In the genomic region with DNA sequence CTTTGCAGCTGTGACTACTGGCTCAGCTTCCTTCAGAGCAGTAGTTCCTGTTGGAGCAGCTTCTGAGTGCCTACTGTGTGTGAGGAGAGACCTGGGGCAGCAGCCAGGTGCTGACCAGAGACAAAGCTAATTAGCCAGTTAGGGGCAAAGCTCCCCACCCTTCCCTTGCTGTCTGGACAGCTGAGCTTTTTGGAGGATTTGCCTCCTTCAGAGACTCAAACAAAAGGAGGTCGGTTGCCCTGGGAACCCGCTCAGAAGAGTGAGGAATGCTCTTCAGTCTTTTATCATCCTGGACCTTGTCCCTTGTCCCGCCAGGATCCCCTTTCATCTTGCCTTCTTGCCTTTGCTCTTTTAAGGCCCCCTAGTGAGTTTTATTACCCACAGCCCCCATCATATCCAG, we compare ENCODE assay signal across 16 mouse cellular contexts. TPM values are rescaled to one million over a fixed set of nuclear protein-coding genes. Genes with fewer than 3 reads are reported as not detected.
A peak's percentile ranks its signal among the peaks of the same experiment; 100 is the strongest.
DNase-seq lines count a peak whose midpoint lies in the region; ATAC-seq and TF ChIP-seq lines count a peak whose summit lies in the region.
"Had no signal": no experiment of that assay in that cellular context is flagged by ENCODE, and none has a peak within 500 bp of the region (broad histone marks: within the 10 kb centered on the region; RNA-seq: fewer than 3 reads in every experiment).

No protein-coding gene starts in this region.

- no peaks in the 10 kb centered on the region for H3K36me3 ChIP-seq in embryonic facial prominence, embryonic 11.5 days (replicated peaks; ENCODE audit: control insufficient read depth, insufficient read depth, low read depth, low read length)
- no peaks in the 10 kb centered on the region for H3K36me3 ChIP-seq in hindbrain, embryonic 13.5 days
- no peaks in the 10 kb centered on the region for H3K36me3 ChIP-seq in midbrain, postnatal 0 days (ENCODE audit: insufficient read depth, low read length)
- H3K36me3 ChIP-seq: liver, embryonic 15.5 days had no signal

- no peak overlapping the region for H3K4me2 ChIP-seq in embryonic facial prominence, embryonic 11.5 days (ENCODE audit: low read depth, low read length)
- H3K4me2 ChIP-seq in hindbrain, embryonic 13.5 days: no peak overlapping the region
- H3K4me2 ChIP-seq in midbrain, postnatal 0 days (ENCODE audit: low read depth, low read length, poor library complexity, severe bottlenecking): no peak overlapping the region
- H3K4me2 ChIP-seq: liver, embryonic 15.5 days had no signal

- TF ChIP-seq CTCF in midbrain, postnatal 0 days (IDR thresholded peaks at IDR 0.05): no peak

- H3K27ac ChIP-seq in embryonic facial prominence, embryonic 11.5 days (replicated peaks; ENCODE audit: low read depth, low read length): no peak overlapping the region
- H3K27ac ChIP-seq in hindbrain, embryonic 13.5 days: no peak overlapping the region
- no peak overlapping the region for H3K27ac ChIP-seq in midbrain, postnatal 0 days (ENCODE audit: low read depth, low read length)
- H3K27ac ChIP-seq: heart, adult 2 months; liver, embryonic 15.5 days had no signal

- H3K9me3 ChIP-seq in embryonic facial prominence, embryonic 11.5 days (replicated peaks; ENCODE audit: control insufficient read depth, low read length): no peaks in the 10 kb centered on the region
- no peaks in the 10 kb centered on the region for H3K9me3 ChIP-seq in hindbrain, embryonic 13.5 days
- H3K9me3 ChIP-seq in midbrain, postnatal 0 days (ENCODE audit: low read length): no peaks in the 10 kb centered on the region
- H3K9me3 ChIP-seq: liver, embryonic 15.5 days had no signal

- WGBS in embryonic facial prominence, embryonic 11.5 days: 4% methylated on average over 3 of the region's 3 CpGs
- WGBS in hindbrain, embryonic 13.5 days: 5% methylated on average over 3 of the region's 3 CpGs
- WGBS in midbrain, postnatal 0 days: 10% methylated on average over 3 of the region's 3 CpGs

- H3K27me3 ChIP-seq in embryonic facial prominence, embryonic 11.5 days (ENCODE audit: control insufficient read depth, insufficient read depth, low read length): no peaks in the 10 kb centered on the region
- peaks cover 14% of the 10 kb centered on the region; the same call in 1 of the 2 replicates for H3K27me3 ChIP-seq in hindbrain, embryonic 13.5 days
- H3K27me3 ChIP-seq in midbrain, postnatal 0 days (ENCODE audit: insufficient read depth, low read length): no peaks in the 10 kb centered on the region
- H3K27me3 ChIP-seq: liver, embryonic 15.5 days; megakaryocyte, embryonic 14.5 days; Patski had no signal

- no peak overlapping the region for H3K4me3 ChIP-seq in embryonic facial prominence, embryonic 11.5 days (ENCODE audit: low read depth, low read length)
- H3K4me3 ChIP-seq in hindbrain, embryonic 13.5 days: no peak overlapping the region
- no peak overlapping the region for H3K4me3 ChIP-seq in midbrain, postnatal 0 days (ENCODE audit: low read depth, low read length)
- H3K4me3 ChIP-seq: heart, adult 2 months; liver, embryonic 15.5 days; megakaryocyte, embryonic 14.5 days had no signal

- peak; percentile 56 for ATAC-seq in embryonic facial prominence, embryonic 11.5 days (replicated peaks; ENCODE audit: insufficient number of reproducible peaks, low FRiP score, low TSS enrichment, low read depth)
- ATAC-seq in hindbrain, embryonic 13.5 days (ENCODE audit: low FRiP score): peak; percentile 57; the same call in 1 of the 2 replicates
- 0 out of 2 replicates have a peak, but pooled peaks have one; percentile 31 for ATAC-seq in midbrain, postnatal 0 days (ENCODE audit: low FRiP score)
- ATAC-seq: Patski had no signal

- H3K9ac ChIP-seq in embryonic facial prominence, embryonic 11.5 days (replicated peaks; ENCODE audit: low read length): no peak overlapping the region
- H3K9ac ChIP-seq in hindbrain, embryonic 13.5 days: no peak overlapping the region
- H3K9ac ChIP-seq in midbrain, postnatal 0 days (replicated peaks; ENCODE audit: low read length, poor library complexity, severe bottlenecking): 0 out of 2 replicates have a peak overlapping the region, but pooled peaks have one; percentile 19
- H3K9ac ChIP-seq: liver, embryonic 15.5 days had no signal

- no peaks in the 10 kb centered on the region for H3K4me1 ChIP-seq in embryonic facial prominence, embryonic 11.5 days (ENCODE audit: control insufficient read depth, insufficient read depth, low read length)
- peaks cover 10% of the 10 kb centered on the region for H3K4me1 ChIP-seq in hindbrain, embryonic 13.5 days (replicated peaks)
- no peaks in the 10 kb centered on the region; the same call in 1 of the 2 replicates for H3K4me1 ChIP-seq in midbrain, postnatal 0 days (ENCODE audit: insufficient read depth, low read length)
- H3K4me1 ChIP-seq: liver, embryonic 15.5 days; megakaryocyte, embryonic 14.5 days had no signal

- DNase-seq in ES-CJ7 (ENCODE audit: low read depth, low spot score): peak; percentile 84
- peak; percentile 48 for DNase-seq in embryonic facial prominence, embryonic 11.5 days (ENCODE audit: low spot score)
- peak; percentile 55 for DNase-seq in midbrain, postnatal 0 days (ENCODE audit: low spot score)
- no peak for DNase-seq in layer of hippocampus, postnatal 10 days (ENCODE audit: low spot score in 2 of 2)
- DNase-seq in layer of hippocampus, postnatal 14 days (ENCODE audit: low spot score in 2 of 2): no peak
- DNase-seq in cerebellum, adult 11 months: no peak
- no peak for DNase-seq in cerebellum, postnatal 14 days
- DNase-seq: B cell, adult 2 months; heart, adult 2 months; heart, postnatal 4 days; layer of hippocampus, postnatal 36 days; thymus, adult 2 months had no signal

RNA-seq across cellular contexts. Expression of a gene that starts 46.8 kb away (rescaled TPM):
- 380 and 405 TPM in 2 replicates for polyA plus RNA-seq in embryonic facial prominence, embryonic 11.5 days (2014; fragmentation: Nextera tagmentation; extraction: Ambion mirVana)
- polyA plus RNA-seq in hindbrain, embryonic 13.5 days (2015; fragmentation: Nextera tagmentation; extraction: Ambion mirVana): 268 and 296 TPM in 2 replicates
- 20.7 and 27.4 TPM in 2 replicates for total RNA-seq in midbrain, postnatal 0 days (2014; rRNA removed)
- 195 and 227 TPM in 2 replicates for polyA plus RNA-seq in midbrain, postnatal 0 days (2015; fragmentation: Nextera tagmentation; extraction: Ambion mirVana)
- 10 to 100 TPM in 1 of 2 experiments, 1 to 10 TPM in 1; 5.7 to 13.2 TPM for total RNA-seq in layer of hippocampus, postnatal 10 days (2021)
- 10 to 100 TPM; 19.4 to 27.4 TPM for total RNA-seq in layer of hippocampus, postnatal 14 days (2021)

RNA-seq across cellular contexts. Expression of a gene that starts 50.9 kb away (rescaled TPM):
- 0.90 and 0.92 TPM in 2 replicates for polyA plus RNA-seq in embryonic facial prominence, embryonic 11.5 days (2014; fragmentation: Nextera tagmentation; extraction: Ambion mirVana)
- 1.8 and 2.4 TPM in 2 replicates for polyA plus RNA-seq in hindbrain, embryonic 13.5 days (2015; fragmentation: Nextera tagmentation; extraction: Ambion mirVana)
- total RNA-seq in midbrain, postnatal 0 days (2014; rRNA removed): 22.5 and 23.5 TPM in 2 replicates
- 3.0 and 3.2 TPM in 2 replicates for polyA plus RNA-seq in midbrain, postnatal 0 days (2015; fragmentation: Nextera tagmentation; extraction: Ambion mirVana)
- 10 to 100 TPM; 29.3 to 31.8 TPM for total RNA-seq in layer of hippocampus, postnatal 10 days (2021)
- total RNA-seq in layer of hippocampus, postnatal 14 days (2021): 10 to 100 TPM; 17.1 to 19.7 TPM

Comparison
In these comparisons a context has a peak if more than half of its experiments do, and no peak if none do; other contexts are left out.
1. DNase-seq: peak in ES-CJ7 (single experiment), embryonic facial prominence, embryonic 11.5 days (single experiment) and midbrain, postnatal 0 days (single experiment); none in layer of hippocampus, postnatal 10 days (0 of 2), layer of hippocampus, postnatal 14 days (0 of 2), cerebellum, adult 11 months (single experiment) and cerebellum, postnatal 14 days (0 of 2).
2. Peak in every context shown above with its lines, with median percentiles within 50 percentile points of each other: ATAC-seq.